Mouse (Mus musculus) adrenal gland, adult (tissue): ENCODE measurements at regions not wholly inside any gene's neighbourhood (a gene's known extent, or its start where the extent isn't known, plus 50 kb on each side); places are given as distances from the start of the nearest gene placed in this dataset.

Experiments
- DNase-seq, 2 experiments: peaks; one replicate each; pipeline ENCODE4 v3.0.0; 2022 to 2023; ENCODE audit warnings: low spot score in 1 of 2; ENCODE audit not compliant: inconsistent age in 2 of 2

DNA sequence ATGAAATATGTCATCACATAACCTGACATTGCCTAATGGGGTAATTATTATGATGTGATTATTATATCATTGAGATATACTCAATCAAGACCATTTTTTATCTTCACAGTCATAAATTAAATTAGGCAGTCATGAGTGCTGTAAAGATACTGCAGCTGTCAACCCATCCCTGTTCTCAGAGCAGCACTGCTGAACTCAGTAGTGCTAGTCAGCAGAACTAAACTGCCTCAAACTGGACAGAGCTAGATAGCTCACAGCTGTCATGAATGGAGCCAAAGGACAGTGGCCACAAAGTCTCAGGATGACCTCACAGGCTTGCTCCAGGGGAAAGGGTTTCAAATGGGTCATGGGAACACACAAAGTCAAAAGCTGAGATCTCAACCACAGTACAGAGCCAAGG is 71.3 kb downstream of the Gm6760 start:
- DNase-seq: no peak

DNA sequence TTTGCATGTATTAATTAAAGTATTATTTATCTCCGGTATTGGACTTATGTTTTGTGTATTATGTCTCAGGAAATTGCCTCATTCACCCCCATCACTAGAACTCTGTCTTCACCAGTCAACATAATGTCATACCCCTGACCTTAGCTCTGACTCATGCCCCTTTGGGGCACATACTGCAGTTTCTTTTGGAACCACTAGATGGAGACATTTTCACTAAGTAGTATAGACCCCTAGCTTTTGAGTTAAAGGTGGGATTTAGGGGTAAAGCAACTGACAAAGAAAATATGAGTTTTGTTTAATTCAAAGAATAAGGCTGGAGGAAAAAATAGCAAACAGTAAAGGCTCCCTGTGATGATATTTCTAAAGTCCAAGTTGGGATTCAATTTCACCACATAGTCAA is 93.6 kb downstream of the Gm6760 start:
- peak in 1 of 2 experiments; percentile 33 for DNase-seq

DNA sequence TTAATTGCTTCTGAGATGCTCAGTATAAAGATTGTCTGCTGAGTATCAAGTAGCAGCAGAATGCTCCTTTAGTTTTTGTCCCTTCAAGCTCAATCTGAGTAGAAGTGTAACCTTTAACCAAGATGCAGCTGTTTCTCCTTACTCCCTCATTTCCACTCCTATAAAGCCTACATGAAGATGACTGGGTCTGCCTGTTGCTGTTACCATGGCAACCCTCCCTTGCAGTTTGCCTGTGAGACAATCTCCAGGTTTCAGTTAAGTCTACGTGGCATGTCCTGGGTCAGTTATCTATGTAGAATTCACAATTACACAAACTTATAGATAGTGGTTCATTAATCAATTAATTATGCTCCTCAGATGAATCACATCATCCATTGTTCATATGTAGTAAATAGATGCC is 95.2 kb downstream of the Gm6760 start:
- no peak for DNase-seq
